Comparison of ENCODE assay signal across 9 mouse cellular contexts in genomic region chr10:67320207-67320859, GRCm38 (mm10). TPM values are rescaled to one million over a fixed set of nuclear protein-coding genes. Genes with fewer than 3 reads are reported as not detected.
DNase-seq lines count a peak whose midpoint lies in the region; ATAC-seq and TF ChIP-seq lines count a peak whose summit lies in the region.
"Had no signal": no experiment of that assay in that cellular context is flagged by ENCODE, and none has a peak within 500 bp of the region (broad histone marks: within the 10 kb centered on the region; RNA-seq: fewer than 3 reads in every experiment).

No protein-coding gene starts in this region.

- no peak; the same call in 1 of the 2 replicates for ATAC-seq in kidney, postnatal 0 days (replicated peaks; ENCODE audit: low FRiP score, low read depth)
- no peak for ATAC-seq in hindbrain, embryonic 15.5 days (ENCODE audit: low FRiP score, low read depth)

- no peaks in the 10 kb centered on the region for H3K36me3 ChIP-seq in kidney, postnatal 0 days (ENCODE audit: insufficient read depth, low read length)
- no peaks in the 10 kb centered on the region for H3K36me3 ChIP-seq in E14TG2a.4 (ENCODE audit: insufficient read depth, low read length)
- no peaks in the 10 kb centered on the region for H3K36me3 ChIP-seq in hindbrain, embryonic 15.5 days

- no peak for TF ChIP-seq CTCF in kidney, postnatal 0 days (IDR thresholded peaks at IDR 0.05; ENCODE audit: low read depth)
- no peak for TF ChIP-seq CTCF in E14TG2a.4 (conservative IDR thresholded peaks at IDR 0.05; ENCODE audit: low read length)

- H3K9ac ChIP-seq in kidney, postnatal 0 days (ENCODE audit: low read depth, low read length): no peak overlapping the region
- no peak overlapping the region for H3K9ac ChIP-seq in hindbrain, embryonic 15.5 days

- no peak overlapping the region for H3K4me3 ChIP-seq in kidney, postnatal 0 days (replicated peaks; ENCODE audit: low read depth, low read length)
- H3K4me3 ChIP-seq in E14TG2a.4 (replicated peaks; ENCODE audit: low read length): peak overlapping the region; percentile 32; the same call in 1 of the 2 replicates
- peak overlapping the region; percentile 12; the same call in 1 of the 2 replicates for H3K4me3 ChIP-seq in hindbrain, embryonic 15.5 days

- H3K9me3 ChIP-seq in kidney, postnatal 0 days (replicated peaks; ENCODE audit: low read length): no peaks in the 10 kb centered on the region
- H3K9me3 ChIP-seq in E14TG2a.4 (ENCODE audit: low read length): no peaks in the 10 kb centered on the region
- no peaks in the 10 kb centered on the region for H3K9me3 ChIP-seq in hindbrain, embryonic 15.5 days

- WGBS in kidney, postnatal 0 days: 20% methylated on average over 17 of the region's 17 CpGs
- 6% methylated on average over 17 of the region's 17 CpGs for WGBS in hindbrain, embryonic 15.5 days

- no peaks in the 10 kb centered on the region for H3K4me1 ChIP-seq in kidney, postnatal 0 days (replicated peaks; ENCODE audit: insufficient read depth, low read length)
- peaks cover 37% of the 10 kb centered on the region for H3K4me1 ChIP-seq in E14TG2a.4 (replicated peaks; ENCODE audit: low read depth, low read length)
- H3K4me1 ChIP-seq in hindbrain, embryonic 15.5 days (replicated peaks): peaks cover 13% of the 10 kb centered on the region

- no peaks in the 10 kb centered on the region for H3K27me3 ChIP-seq in kidney, postnatal 0 days (ENCODE audit: insufficient read depth, low read length)
- H3K27me3 ChIP-seq in E14TG2a.4 (ENCODE audit: insufficient read depth, low read length): peaks cover 57% of the 10 kb centered on the region
- peaks cover 11% of the 10 kb centered on the region; the same call in 1 of the 2 replicates for H3K27me3 ChIP-seq in hindbrain, embryonic 15.5 days

- H3K4me2 ChIP-seq in kidney, postnatal 0 days (ENCODE audit: low read length): peak overlapping the region; percentile 34
- peak overlapping the region; percentile 52 for H3K4me2 ChIP-seq in hindbrain, embryonic 15.5 days

- no peak overlapping the region for H3K27ac ChIP-seq in kidney, postnatal 0 days
- no peak overlapping the region for H3K27ac ChIP-seq in hindbrain, embryonic 15.5 days (replicated peaks)

- DNase-seq in kidney, postnatal 0 days (ENCODE audit: low spot score): peak; percentile 15
- DNase-seq in kidney, postnatal 36 days: no peak
- DNase-seq in brain, adult 2 months (ENCODE audit: low read depth, low spot score): peak; percentile 37
- no peak for DNase-seq in gastrocnemius, postnatal 10 days
- DNase-seq in adrenal gland, postnatal 36 days: no peak
- no peak for DNase-seq in B cell, adult 2 months
- DNase-seq: lung, adult 2 months had no signal

RNA-seq across cellular contexts. Expression of gene Nrbf2, which starts 35.2 kb away (rescaled TPM):
- 38.1 and 39.4 TPM in 2 replicates for polyA plus RNA-seq in kidney, postnatal 0 days (2015; fragmentation: Nextera tagmentation; extraction: Ambion mirVana)
- polyA plus RNA-seq in hindbrain, embryonic 15.5 days (2015; fragmentation: Nextera tagmentation; extraction: Ambion mirVana): 36.3 and 37.7 TPM in 2 replicates
- 10 to 100 TPM in 1 of 2 experiments, 1 to 10 TPM in 1; 9.3 to 10.1 TPM for total RNA-seq in gastrocnemius, postnatal 10 days (2021)
- total RNA-seq in adrenal gland, postnatal 36 days (2021): 10 to 100 TPM; 18.3 to 18.6 TPM

Comparison
In these comparisons a context has a peak if more than half of its experiments do, and no peak if none do; other contexts are left out.
1. DNase-seq: peak in kidney, postnatal 0 days (single experiment) and brain, adult 2 months (single experiment); none in kidney, postnatal 36 days (0 of 2), gastrocnemius, postnatal 10 days (single experiment), adrenal gland, postnatal 36 days (0 of 2) and B cell, adult 2 months (0 of 2).